Mouse (Mus musculus) liver, embryonic 15.5 days (tissue): ENCODE measurements around the gene Car9. TPM values are rescaled to one million over a fixed set of nuclear protein-coding genes. Genes with fewer than 3 reads are reported as not detected.

Experiments
- ATAC-seq: fragments of 200-750 bp; cut with Nextera tagmentation; 2 replicates; pipeline ENCODE4 v1.8.0; 2017; ENCODE audit warnings: moderate number of reproducible peaks, mild to moderate bottlenecking, moderate library complexity; ENCODE audit not compliant: insufficient read depth
- H3K27ac ChIP-seq: fragments of 300-500 bp; sonication (generic); replicated peaks from 2 replicates; pipeline ENCODE4 v1.5.1; 2015; ENCODE audit warnings: mild to moderate bottlenecking, inconsistent platforms
- H3K27me3 ChIP-seq: fragments of 300-500 bp; sonication (generic); 2 replicates; pipeline ENCODE4 v1.6.1; 2015; ENCODE audit warnings: mild to moderate bottlenecking, inconsistent platforms
- H3K36me3 ChIP-seq: fragments of 300-500 bp; sonication (generic); replicated peaks from 2 replicates; pipeline ENCODE4 v1.6.1; 2015; ENCODE audit warnings: moderate library complexity, mild to moderate bottlenecking, inconsistent platforms
- H3K4me1 ChIP-seq: fragments of 300-500 bp; sonication (generic); replicated peaks from 2 replicates; pipeline ENCODE4 v1.6.1; 2015; ENCODE audit warnings: inconsistent platforms
- H3K4me2 ChIP-seq: fragments of 300-500 bp; sonication (generic); 2 replicates; pipeline ENCODE4 v1.6.1; 2015; ENCODE audit warnings: moderate library complexity, mild to moderate bottlenecking, inconsistent platforms
- H3K4me3 ChIP-seq: fragments of 300-500 bp; sonication (generic); replicated peaks from 2 replicates; pipeline ENCODE4 v1.5.1; 2015; ENCODE audit warnings: mild to moderate bottlenecking, inconsistent platforms
- H3K9ac ChIP-seq: fragments of 300-500 bp; sonication (generic); 2 replicates; pipeline ENCODE4 v1.6.1; 2015; ENCODE audit warnings: moderate library complexity, mild to moderate bottlenecking, inconsistent platforms
- H3K9me3 ChIP-seq: fragments of 300-500 bp; sonication (generic); replicated peaks from 2 replicates; pipeline ENCODE4 v1.6.1; 2016; ENCODE audit warnings: inconsistent platforms
- WGBS: fragments of 180-500 bp; shearing (Covaris S2); methylation state at CpG from one replicate; pipeline ENCODE4 v1.1.7; 2015; ENCODE audit warnings: mixed read lengths; ENCODE audit not compliant: insufficient replicate concordance; 5-methylcytosine and 5-hydroxymethylcytosine counted together
- polyA plus RNA-seq: library from polyadenylated mRNA; unstranded; fragments of >200 nt; fragmentation: Nextera tagmentation; extraction: Ambion mirVana; gene quantifications from 2 replicates; pipeline ENCODE4 v1.2.1, GENCODE M21; 2015

Car9 gene
- polyA plus RNA-seq, 1 experiment from 2014 or later: 1.3 TPM

- WGBS: 1% methylated on average over 22 of the region's 22 CpGs
- no peak for ATAC-seq
- H3K4me1 ChIP-seq: peaks cover 55% of the 10 kb centered on the region
- peak overlapping the region; percentile 100 for H3K27ac ChIP-seq
- peak overlapping the region; percentile 93 for H3K9ac ChIP-seq
- peaks cover 39% of the 10 kb centered on the region for H3K36me3 ChIP-seq
- no peaks in the 10 kb centered on the region for H3K27me3 ChIP-seq
- peak overlapping the region; percentile 92 for H3K4me2 ChIP-seq
- no peaks in the 10 kb centered on the region for H3K9me3 ChIP-seq
- H3K4me3 ChIP-seq: peak overlapping the region; percentile 83
Measured at GRCm38 (mm10) chr4:43562769-43563600, 56.2 kb downstream of the Car9 start.

Other genes starting within 250 kb of the Car9 start
- 0.08 and 0.09 TPM in 2 replicates for gene Atp8b5, start 239.8 kb upstream of the Car9 start, polyA plus RNA-seq
- 1.4 and 2.8 TPM in 2 replicates for gene Rusc2, start 125.0 kb upstream of the Car9 start, polyA plus RNA-seq
- not detected in 2 replicates for gene Fam166b, start 77.8 kb upstream of the Car9 start, polyA plus RNA-seq
- gene Tesk1, start 65.0 kb upstream of the Car9 start, polyA plus RNA-seq: 1.0 and 1.2 TPM in 2 replicates
- gene Cd72, start 52.3 kb upstream of the Car9 start, polyA plus RNA-seq: 0.94 and 1.4 TPM in 2 replicates
- gene Sit1, start 23.2 kb upstream of the Car9 start, polyA plus RNA-seq: 0.07 and 0.18 TPM in 2 replicates
- gene Ccdc107, start 14.1 kb upstream of the Car9 start, polyA plus RNA-seq: 33.5 and 34.2 TPM in 2 replicates
- gene Arhgef39, start 7.3 kb upstream of the Car9 start, polyA plus RNA-seq: 34.5 and 38.2 TPM in 2 replicates
- 34.1 and 47.4 TPM in 2 replicates for gene Tpm2, start 16.8 kb downstream of the Car9 start, polyA plus RNA-seq
- gene Creb3, start 55.4 kb downstream of the Car9 start, polyA plus RNA-seq: 22.3 and 24.9 TPM in 2 replicates
- 37.5 and 40.3 TPM in 2 replicates for gene Tln1, start 55.7 kb downstream of the Car9 start, polyA plus RNA-seq
- gene Rgp1, start 71.7 kb downstream of the Car9 start, polyA plus RNA-seq: 13.6 and 15.7 TPM in 2 replicates
- 16.7 and 18.8 TPM in 2 replicates for gene Gba2, start 71.9 kb downstream of the Car9 start, polyA plus RNA-seq
- gene Msmp, start 77.5 kb downstream of the Car9 start, polyA plus RNA-seq: 0.58 TPM in 1 of 2 replicates, not detected in the other
- gene Npr2, start 125.0 kb downstream of the Car9 start, polyA plus RNA-seq: 0.70 and 0.88 TPM in 2 replicates
- gene Spag8, start 146.6 kb downstream of the Car9 start, polyA plus RNA-seq: not detected in 2 replicates
- 62.9 and 69.4 TPM in 2 replicates for gene Hint2, start 149.5 kb downstream of the Car9 start, polyA plus RNA-seq
- 0.15 and 0.20 TPM in 2 replicates for gene Tmem8b, start 162.0 kb downstream of the Car9 start, polyA plus RNA-seq
- 0.81 and 1.1 TPM in 2 replicates for gene Fam221b, start 162.2 kb downstream of the Car9 start, polyA plus RNA-seq
- gene Olfr70, start 193.8 kb downstream of the Car9 start, polyA plus RNA-seq: not detected in 2 replicates
- not detected in 2 replicates for gene Olfr71, start 203.3 kb downstream of the Car9 start, polyA plus RNA-seq
- 0.10 and 0.20 TPM in 2 replicates for gene Hrct1, start 220.2 kb downstream of the Car9 start, polyA plus RNA-seq
- 0.02 TPM in 1 of 2 replicates, not detected in the other for gene Spaar, start 223.1 kb downstream of the Car9 start, polyA plus RNA-seq